Mouse (Mus musculus): Measurements from ENCODE around the gene Etl4. TPM values are rescaled to one million over a fixed set of nuclear protein-coding genes. Genes with fewer than 3 reads are reported as not detected.

Gene Etl4
- polyA plus RNA-seq, 2 experiments: 2.2 to 2.3 TPM

- ATAC-seq (ENCODE audit: insufficient read depth): no peak
These were observed 801.0 kb downstream of the Etl4 start for GRCm38 (mm10) chr2:20710589-20710988.

GRCm38 (mm10) chr2:20711024-20711423, 801.4 kb downstream of the Etl4 start:
- no peak overlapping the region for H3K27ac ChIP-seq
- ATAC-seq (ENCODE audit: insufficient read depth): no peak
- H3K4me1 ChIP-seq (replicated peaks; ENCODE audit: control insufficient read depth in 2 of 2, insufficient read depth in 2 of 2, low read length in 1 of 2): no peaks in the 10 kb centered on the region
- no peaks in the 10 kb centered on the region for H3K9me3 ChIP-seq (ENCODE audit: control insufficient read depth, low read length)
- H3K4me3 ChIP-seq (ENCODE audit: insufficient read depth in 1 of 2, low read depth in 2 of 2, low read length in 2 of 2): no peak overlapping the region
- no peak for DNase-seq (ENCODE audit: low read depth in 3 of 3, low spot score in 3 of 3)
- no peaks in the 10 kb centered on the region for H3K27me3 ChIP-seq (ENCODE audit: control insufficient read depth, insufficient read depth, low read length)
- WGBS (ENCODE audit: insufficient replicate concordance): 50% methylated on average over 2 of the region's 2 CpGs
- no peak overlapping the region for H3K4me2 ChIP-seq (ENCODE audit: low read depth)
- H3K9ac ChIP-seq (replicated peaks): no peak overlapping the region
- H3K36me3 ChIP-seq (replicated peaks; ENCODE audit: control insufficient read depth, insufficient read depth, low read depth): no peaks in the 10 kb centered on the region
- no peak for TF ChIP-seq CTCF (IDR thresholded peaks at IDR 0.05; ENCODE audit: low read depth)
- no peak for TF ChIP-seq EP300 (IDR thresholded peaks at IDR 0.05; ENCODE audit: low read depth)

More at GRCm38 (mm10) chr2:20710589-20710988, 801.0 kb downstream of the Etl4 start:
- no peak for DNase-seq (ENCODE audit: low read depth in 3 of 3, low spot score in 3 of 3)
- Histone ChIP-seq H3K4me1 (replicated peaks; ENCODE audit: control insufficient read depth in 2 of 2, insufficient read depth in 2 of 2, low read length in 1 of 2) (no peaks in the 10 kb centered on the region), H3K27me3 (ENCODE audit: control insufficient read depth, insufficient read depth, low read length) (no peaks in the 10 kb centered on the region), H3K36me3 (replicated peaks; ENCODE audit: control insufficient read depth, insufficient read depth, low read depth) (no peaks in the 10 kb centered on the region), H3K27ac (no peak overlapping the region), H3K9me3 (ENCODE audit: control insufficient read depth, low read length) (no peaks in the 10 kb centered on the region), H3K4me3 (ENCODE audit: insufficient read depth in 1 of 2, low read depth in 2 of 2, low read length in 2 of 2) (no peak overlapping the region), H3K9ac (replicated peaks) (no peak overlapping the region), H3K4me2 (ENCODE audit: low read depth) (no peak overlapping the region)
- 75% methylated on average over 7 of the region's 7 CpGs for WGBS (ENCODE audit: insufficient replicate concordance)
- TF ChIP-seq EP300 (IDR thresholded peaks at IDR 0.05; ENCODE audit: low read depth): no peak
- TF ChIP-seq CTCF (IDR thresholded peaks at IDR 0.05; ENCODE audit: low read depth): no peak

GRCm38 (mm10) chr2:20719105-20719504, 809.5 kb downstream of the Etl4 start:
- ATAC-seq (ENCODE audit: insufficient read depth) (no peak), DNase-seq (ENCODE audit: low read depth in 3 of 3, low spot score in 3 of 3) (no peak)
- H3K36me3 ChIP-seq (replicated peaks; ENCODE audit: control insufficient read depth, insufficient read depth, low read depth): no peaks in the 10 kb centered on the region
- no peak overlapping the region for H3K27ac ChIP-seq
- no peaks in the 10 kb centered on the region for H3K27me3 ChIP-seq (ENCODE audit: control insufficient read depth, insufficient read depth, low read length)
- no peak overlapping the region for H3K4me3 ChIP-seq (ENCODE audit: insufficient read depth in 1 of 2, low read depth in 2 of 2, low read length in 2 of 2)
- H3K9me3 ChIP-seq (ENCODE audit: control insufficient read depth, low read length): no peaks in the 10 kb centered on the region
- TF ChIP-seq EP300 (IDR thresholded peaks at IDR 0.05; ENCODE audit: low read depth) (no peak), CTCF (IDR thresholded peaks at IDR 0.05; ENCODE audit: low read depth) (no peak)
- H3K4me1 ChIP-seq (replicated peaks; ENCODE audit: control insufficient read depth in 2 of 2, insufficient read depth in 2 of 2, low read length in 1 of 2): peaks cover 0 to 3% of the 10 kb centered on the region in 2 experiments; a peak in 1 of 4 replicates
- H3K9ac ChIP-seq (replicated peaks): no peak overlapping the region
- WGBS (ENCODE audit: insufficient replicate concordance): 66% methylated on average over 4 of the region's 4 CpGs
- H3K4me2 ChIP-seq (ENCODE audit: low read depth): no peak overlapping the region

- H3K9me3 ChIP-seq (ENCODE audit: control insufficient read depth, low read length): no peaks in the 10 kb centered on the region
- H3K4me2 ChIP-seq (ENCODE audit: low read depth): no peak overlapping the region
- H3K27ac ChIP-seq: no peak overlapping the region
- no peak overlapping the region for H3K9ac ChIP-seq (replicated peaks)
- no peak for TF ChIP-seq CTCF (IDR thresholded peaks at IDR 0.05; ENCODE audit: low read depth)
- TF ChIP-seq EP300 (IDR thresholded peaks at IDR 0.05; ENCODE audit: low read depth): no peak
- WGBS (ENCODE audit: insufficient replicate concordance): 52% methylated on average over 3 of the region's 3 CpGs
- no peaks in the 10 kb centered on the region for H3K27me3 ChIP-seq (ENCODE audit: control insufficient read depth, insufficient read depth, low read length)
- peaks cover 0 to 5% of the 10 kb centered on the region in 2 experiments; a peak in 1 of 4 replicates for H3K4me1 ChIP-seq (replicated peaks; ENCODE audit: control insufficient read depth in 2 of 2, insufficient read depth in 2 of 2, low read length in 1 of 2)
- ATAC-seq (ENCODE audit: insufficient read depth) (no peak), DNase-seq (ENCODE audit: low read depth in 3 of 3, low spot score in 3 of 3) (no peak)
- H3K36me3 ChIP-seq (replicated peaks; ENCODE audit: control insufficient read depth, insufficient read depth, low read depth): no peaks in the 10 kb centered on the region
- H3K4me3 ChIP-seq (ENCODE audit: insufficient read depth in 1 of 2, low read depth in 2 of 2, low read length in 2 of 2): no peak overlapping the region
These were observed 811.5 kb downstream of the Etl4 start for GRCm38 (mm10) chr2:20721098-20721497.

- Histone ChIP-seq H3K4me1 (replicated peaks; ENCODE audit: control insufficient read depth in 2 of 2, insufficient read depth in 2 of 2, low read length in 1 of 2) (peaks cover 0 to 5% of the 10 kb centered on the region in 2 experiments; a peak in 1 of 4 replicates), H3K36me3 (replicated peaks; ENCODE audit: control insufficient read depth, insufficient read depth, low read depth) (no peaks in the 10 kb centered on the region), H3K9ac (replicated peaks) (no peak overlapping the region), H3K27me3 (ENCODE audit: control insufficient read depth, insufficient read depth, low read length) (no peaks in the 10 kb centered on the region), H3K27ac (no peak overlapping the region), H3K4me3 (ENCODE audit: insufficient read depth in 1 of 2, low read depth in 2 of 2, low read length in 2 of 2) (no peak overlapping the region), H3K4me2 (ENCODE audit: low read depth) (no peak overlapping the region), H3K9me3 (ENCODE audit: control insufficient read depth, low read length) (no peaks in the 10 kb centered on the region)
- TF ChIP-seq CTCF (IDR thresholded peaks at IDR 0.05; ENCODE audit: low read depth) (no peak), EP300 (IDR thresholded peaks at IDR 0.05; ENCODE audit: low read depth) (no peak)
- ATAC-seq (ENCODE audit: insufficient read depth) (no peak), DNase-seq (ENCODE audit: low read depth in 3 of 3, low spot score in 3 of 3) (no peak)
- WGBS (ENCODE audit: insufficient replicate concordance): 37% methylated on average over 15 of the region's 15 CpGs
These were observed 812.8 kb downstream of the Etl4 start for GRCm38 (mm10) chr2:20722165-20722991.

Measured in liver, embryonic 14.5 days (tissue).